Mouse (Mus musculus): ENCODE results near the gene Saxo1.

The Saxo1 gene

DNA sequence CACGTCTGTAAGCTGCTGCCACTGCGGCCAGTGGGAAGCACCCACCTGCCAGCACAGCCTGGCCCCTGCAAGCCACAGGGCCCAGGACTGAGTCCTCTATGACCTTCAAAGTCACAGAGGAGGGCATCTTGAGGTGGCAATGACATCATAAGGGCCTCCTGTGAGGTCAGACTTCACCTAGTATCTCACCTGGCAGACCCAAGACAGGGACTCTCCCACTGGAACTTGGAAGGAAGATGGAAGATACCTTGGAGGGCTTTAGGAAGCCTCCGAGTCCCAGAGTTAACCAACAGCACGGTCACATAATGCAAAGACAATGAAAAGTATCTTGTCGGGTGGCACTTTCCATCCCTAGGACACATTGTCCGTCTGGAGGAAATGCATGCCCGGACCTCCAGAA, at the start of gene Saxo1:
Gene Saxo1, minus strand, starts transcription at position 101 of the 400 bp plus-strand sequence.
- DNase-seq (ENCODE audit: low read depth in 1 of 2, low spot score in 2 of 2): no peak

DNA sequence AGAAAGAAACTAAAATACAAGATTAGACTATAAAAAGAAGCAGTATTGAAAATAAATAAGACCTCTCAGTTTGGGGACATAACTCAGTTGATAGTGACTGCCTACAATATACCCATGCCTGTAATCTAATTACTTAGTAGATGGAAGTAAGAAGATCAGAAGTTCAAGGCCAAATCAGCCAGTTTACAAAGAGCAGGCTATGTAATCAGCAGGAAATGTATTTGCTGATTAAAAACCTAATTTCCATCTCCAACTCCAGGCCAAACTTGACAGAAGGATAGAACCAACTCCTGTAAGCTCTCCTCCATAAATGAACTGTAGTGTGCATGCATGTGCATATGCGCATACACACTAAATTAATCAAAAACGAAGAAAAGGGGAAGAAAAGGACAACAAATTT, 33.2 kb upstream of the Saxo1 start:
- DNase-seq (ENCODE audit: low read depth in 1 of 2, low spot score in 2 of 2): no peak

GRCm38 (mm10) chr4:86588236-86588635, 30.1 kb upstream of the Saxo1 start:
- DNase-seq (ENCODE audit: low read depth in 1 of 2, low spot score in 2 of 2): no peak

DNA sequence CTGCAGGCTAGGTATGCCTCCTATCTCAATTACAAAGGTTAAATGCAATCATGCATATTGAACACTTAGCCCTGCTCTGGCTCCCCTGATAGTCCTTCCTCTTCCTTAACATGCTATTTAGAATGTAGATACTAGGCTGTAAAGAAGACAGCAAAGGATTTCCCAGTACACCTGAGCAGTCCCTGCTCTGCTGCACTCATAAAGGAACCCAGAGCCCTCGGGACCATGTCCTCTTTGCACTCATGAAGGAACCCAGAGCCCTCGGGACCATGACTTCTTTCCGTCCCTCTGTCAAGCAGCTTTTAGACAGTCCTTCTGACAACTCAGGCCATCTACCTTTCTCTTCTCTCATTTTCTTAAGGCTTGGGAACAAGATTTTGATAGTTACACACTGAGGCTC, 22.5 kb upstream of the Saxo1 start:
- DNase-seq (ENCODE audit: low read depth in 1 of 2, low spot score in 2 of 2): no peak

- DNase-seq (ENCODE audit: low read depth in 1 of 2, low spot score in 2 of 2): peak; percentile 8 to 9
These were observed 21.9 kb upstream of the Saxo1 start for GRCm38 (mm10) chr4:86580056-86580455.

- no peak for DNase-seq (ENCODE audit: low read depth in 1 of 2, low spot score in 2 of 2)
These were observed 18.6 kb upstream of the Saxo1 start for GRCm38 (mm10) chr4:86576630-86577225.

DNA sequence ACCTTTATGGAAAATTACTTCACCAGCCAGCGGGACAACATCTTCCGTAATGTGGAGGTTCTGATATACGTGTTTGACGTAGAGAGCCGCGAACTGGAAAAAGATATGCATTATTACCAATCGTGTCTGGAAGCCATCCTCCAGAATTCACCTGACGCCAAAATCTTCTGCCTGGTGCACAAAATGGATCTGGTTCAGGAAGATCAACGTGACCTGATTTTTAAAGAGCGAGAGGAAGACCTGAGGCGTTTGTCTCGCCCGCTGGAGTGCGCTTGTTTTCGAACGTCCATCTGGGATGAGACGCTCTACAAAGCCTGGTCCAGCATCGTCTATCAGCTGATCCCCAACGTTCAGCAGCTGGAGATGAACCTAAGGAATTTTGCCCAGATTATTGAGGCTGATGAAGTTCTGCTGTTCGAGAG, 18.0 kb upstream of the Saxo1 start:
- no peak for DNase-seq (ENCODE audit: low read depth in 1 of 2, low spot score in 2 of 2)

- peak; percentile 88 to 93 for DNase-seq (ENCODE audit: low read depth in 1 of 2, low spot score in 2 of 2)
These were observed 17.3 kb upstream of the Saxo1 start, which contains the start of gene Rraga for GRCm38 (mm10) chr4:86575283-86575983. Gene Rraga (plus strand): TSS chr4:86575668.

GRCm38 (mm10) chr4:86574939-86575282, 16.8 kb upstream of the Saxo1 start:
- no peak for DNase-seq (ENCODE audit: low read depth in 1 of 2, low spot score in 2 of 2)

DNA sequence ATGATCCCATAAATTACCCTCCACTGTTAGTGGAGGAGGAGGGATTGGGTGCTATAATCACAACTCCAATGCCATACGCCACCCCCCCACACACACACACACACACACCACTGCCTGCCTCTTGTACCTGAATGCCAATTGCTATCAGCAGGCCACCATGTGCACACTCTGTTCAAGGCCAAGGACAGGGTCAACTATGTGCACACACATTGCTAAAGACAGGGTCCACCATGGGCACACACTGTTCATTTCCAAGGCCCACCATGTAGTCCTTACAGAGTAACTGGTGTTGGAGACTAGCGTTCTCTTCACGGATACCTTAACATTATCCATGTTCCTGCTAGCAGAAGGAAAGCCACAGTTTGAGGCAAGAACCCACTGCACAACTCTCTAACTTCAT, 2.9 kb upstream of the Saxo1 start:
- no peak for DNase-seq (ENCODE audit: low read depth in 1 of 2, low spot score in 2 of 2)

GRCm38 (mm10) chr4:86559006-86559405, 878 bp upstream of the Saxo1 start:
- no peak for DNase-seq (ENCODE audit: low read depth in 1 of 2, low spot score in 2 of 2)

GRCm38 (mm10) chr4:86557371-86557770, 757 bp downstream of the Saxo1 start:
- DNase-seq (ENCODE audit: low read depth in 1 of 2, low spot score in 2 of 2): no peak

DNA sequence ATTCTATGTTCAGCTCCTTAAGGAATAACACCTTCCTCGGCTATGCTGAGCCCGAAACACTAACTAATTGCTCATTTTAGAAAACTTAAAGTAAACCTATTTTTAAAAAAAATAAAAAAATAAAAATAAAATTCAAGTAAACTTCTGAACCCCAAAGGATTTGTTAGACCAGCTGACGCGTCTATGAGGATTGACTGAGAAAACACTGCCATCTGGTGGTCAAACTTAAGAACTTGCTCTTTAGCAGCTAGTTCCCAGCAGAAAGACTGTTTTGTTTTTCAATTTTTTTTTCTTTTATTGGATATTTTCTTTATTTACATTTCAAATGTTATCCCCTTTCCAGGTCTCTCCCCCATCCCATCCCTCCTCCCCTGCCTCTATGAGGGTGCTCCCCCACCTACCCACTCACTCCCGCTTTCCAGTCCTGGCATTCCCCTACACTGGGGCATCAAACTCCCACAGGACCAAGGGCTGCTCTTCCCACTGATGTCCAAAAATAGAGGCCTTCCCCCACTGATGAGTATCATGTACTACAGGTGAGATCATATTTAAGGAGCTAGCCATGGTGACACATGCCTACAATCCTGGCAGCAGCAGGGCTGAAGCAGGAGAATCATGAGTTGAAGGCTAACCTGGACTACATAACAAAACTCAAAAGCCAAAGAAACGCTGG, 3.0 kb downstream of the Saxo1 start:
- DNase-seq (ENCODE audit: low read depth in 1 of 2, low spot score in 2 of 2): no peak

GRCm38 (mm10) chr4:86548332-86548731, 9.8 kb downstream of the Saxo1 start:
- peak in 1 of 2 experiments; percentile 17 for DNase-seq (ENCODE audit: low read depth in 1 of 2, low spot score in 2 of 2)

DNA sequence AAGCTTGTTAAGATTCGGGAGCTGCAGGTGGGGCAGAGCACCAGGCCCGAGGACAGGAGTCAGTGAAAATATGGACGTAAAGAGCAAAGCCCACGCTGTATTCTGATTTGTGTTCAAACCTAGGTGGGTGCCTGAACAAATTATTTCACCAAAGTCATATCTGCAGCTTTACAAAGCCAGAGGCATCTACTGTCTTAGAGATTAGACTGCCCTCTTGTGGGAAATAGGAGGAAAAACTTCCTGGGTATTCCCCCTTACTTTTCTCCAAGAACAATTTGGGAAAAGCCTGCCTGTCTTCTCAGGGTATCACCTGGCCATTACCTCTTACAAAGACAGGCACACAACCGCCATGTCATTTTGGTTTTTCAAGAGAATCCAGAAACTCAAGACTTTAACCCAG, 12.5 kb downstream of the Saxo1 start:
- no peak for DNase-seq (ENCODE audit: low read depth in 1 of 2, low spot score in 2 of 2)

- DNase-seq (ENCODE audit: low read depth in 1 of 2, low spot score in 2 of 2): no peak
These were observed 14.1 kb downstream of the Saxo1 start for GRCm38 (mm10) chr4:86543999-86544398.

DNA sequence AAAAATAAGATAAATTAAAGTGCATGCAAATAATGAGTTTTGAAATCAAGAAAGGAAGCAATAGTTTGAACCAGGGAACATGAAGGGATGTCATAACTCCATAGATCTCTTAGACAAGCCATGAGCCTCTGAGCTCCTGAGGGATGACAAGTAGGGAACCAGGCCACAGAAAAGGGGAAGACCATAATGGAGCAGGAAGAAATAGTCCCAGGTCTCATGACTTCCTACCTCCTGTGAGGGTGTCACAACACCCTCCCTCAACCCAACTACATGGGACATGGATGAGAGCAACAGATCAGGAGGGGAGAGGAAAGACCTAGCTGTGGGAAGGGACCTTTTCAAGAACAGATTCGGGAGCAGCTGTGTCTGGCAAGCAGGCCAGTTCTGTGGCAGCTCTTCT, 16.6 kb downstream of the Saxo1 start:
- no peak for DNase-seq (ENCODE audit: low read depth in 1 of 2, low spot score in 2 of 2)

DNA sequence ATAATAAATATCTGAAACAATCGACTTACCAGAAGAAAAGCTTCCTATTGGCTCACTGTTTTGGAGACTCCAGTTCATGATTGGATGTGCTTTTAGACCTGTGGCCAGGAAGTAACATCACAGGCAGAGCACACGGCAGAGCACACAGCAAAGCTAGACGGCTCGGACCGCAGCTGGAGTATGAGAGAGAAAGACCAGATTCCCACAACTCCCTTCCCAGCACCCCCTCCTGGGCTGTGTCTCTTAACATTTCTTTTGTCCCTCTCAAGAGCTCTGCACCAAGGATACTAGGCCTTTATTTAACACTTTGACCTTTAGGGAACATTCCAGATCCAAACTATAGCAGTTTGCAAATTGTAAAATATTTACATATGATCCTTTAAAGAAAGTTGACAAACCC, 19.2 kb downstream of the Saxo1 start:
- no peak for DNase-seq (ENCODE audit: low read depth in 1 of 2, low spot score in 2 of 2)

- DNase-seq (ENCODE audit: low read depth in 1 of 2, low spot score in 2 of 2): peak in 1 of 2 experiments; percentile 12
These were observed 20.2 kb downstream of the Saxo1 start for GRCm38 (mm10) chr4:86537972-86538371.

GRCm38 (mm10) chr4:86534091-86534481, 24.0 kb downstream of the Saxo1 start:
- no peak for DNase-seq (ENCODE audit: low read depth in 1 of 2, low spot score in 2 of 2)

GRCm38 (mm10) chr4:86533406-86534090, 24.6 kb downstream of the Saxo1 start:
- DNase-seq (ENCODE audit: low read depth in 1 of 2, low spot score in 2 of 2): no peak

DNA sequence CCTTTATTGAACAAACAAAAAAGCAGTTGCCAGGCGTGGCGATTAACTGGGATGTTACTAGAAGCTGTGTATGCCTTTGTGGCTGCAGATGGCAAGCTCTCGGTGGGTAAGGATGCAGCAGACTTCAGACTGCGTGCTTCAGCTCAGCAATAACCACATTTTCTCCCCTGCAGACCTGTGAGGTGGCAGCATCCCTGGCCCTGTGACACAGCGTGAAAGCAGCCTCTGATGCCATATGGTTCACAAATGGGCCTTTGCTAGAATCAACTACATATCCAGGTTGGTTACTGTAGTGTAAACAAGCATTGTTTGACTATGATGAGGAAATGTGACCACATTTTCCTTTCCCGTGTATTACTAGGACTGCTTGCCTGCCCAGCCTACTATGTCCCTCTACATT, 29.0 kb downstream of the Saxo1 start:
- no peak for DNase-seq (ENCODE audit: low read depth in 1 of 2, low spot score in 2 of 2)

All from monocyte, adult 2 months (primary cell).